Mouse (Mus musculus) lung, embryonic 14.5 days (tissue): ENCODE data around the gene Smndc1. TPM values are rescaled to one million over a fixed set of nuclear protein-coding genes. Genes with fewer than 3 reads are reported as not detected.

Experiments used
- ATAC-seq: fragments of 200-750 bp; cut with Nextera tagmentation; 2 replicates; pipeline ENCODE4 v1.8.0; 2017; ENCODE audit warnings: mild to moderate bottlenecking, moderate TSS enrichment, moderate library complexity; ENCODE audit not compliant: insufficient read depth
- DNase-seq: peaks from one replicate; pipeline ENCODE4 v3.0.0-alpha.2; 2015
- H3K27ac ChIP-seq: fragments of 300-500 bp; sonication (generic); 2 replicates; pipeline ENCODE4 v1.5.1; 2014; ENCODE audit warnings: low read depth, mild to moderate bottlenecking, moderate library complexity
- H3K27me3 ChIP-seq: fragments of 300-500 bp; sonication (generic); 2 replicates; pipeline ENCODE4 v1.6.1; 2014; ENCODE audit warnings: low read length, control low read depth; ENCODE audit not compliant: insufficient read depth
- H3K36me3 ChIP-seq: fragments of 300-500 bp; sonication (generic); 2 replicates; pipeline ENCODE4 v1.6.1; 2014; ENCODE audit warnings: control low read depth; ENCODE audit not compliant: insufficient read depth
- H3K4me1 ChIP-seq: fragments of 300-500 bp; sonication (generic); 2 replicates; pipeline ENCODE4 v1.6.1; 2014; ENCODE audit warnings: antibody characterized with exemption, control low read depth; ENCODE audit not compliant: insufficient read depth
- H3K4me2 ChIP-seq: fragments of 300-500 bp; sonication (generic); 2 replicates; pipeline ENCODE4 v1.6.1; 2014; ENCODE audit warnings: mild to moderate bottlenecking
- H3K4me3 ChIP-seq: fragments of 300-500 bp; sonication (generic); 2 replicates; pipeline ENCODE4 v1.5.1; 2014; ENCODE audit warnings: low read depth, low read length
- H3K9ac ChIP-seq: fragments of 300-500 bp; sonication (generic); 2 replicates; pipeline ENCODE4 v1.6.1; 2014
- H3K9me3 ChIP-seq: fragments of 300-500 bp; sonication (generic); 2 replicates; pipeline ENCODE4 v1.6.1; 2016; ENCODE audit warnings: low read depth, low read length, control low read depth
- CTCF ChIP-seq: IDR thresholded peaks from 2 replicates; pipeline ENCODE4 v1.5.1; 2016; ENCODE audit warnings: antibody characterized with exemption, low read depth
- WGBS: fragments of 180-500 bp; shearing (Covaris S2); extraction: QIAGEN DNeasy Blood & Tissue Kit; methylation state at CpG from one replicate; pipeline ENCODE4 v1.1.7; 2014; 5-methylcytosine and 5-hydroxymethylcytosine counted together
- polyA plus RNA-seq: library from polyadenylated mRNA; unstranded; fragments of >200 nt; fragmentation: Nextera tagmentation; extraction: Ambion mirVana; gene quantifications from 2 replicates; pipeline ENCODE4 v1.2.1, GENCODE M21; 2014

The Smndc1 gene
- polyA plus RNA-seq, 1 experiment from 2014 or later = 45.8 TPM

- ATAC-seq (no peak), DNase-seq (no peak)
- H3K36me3 ChIP-seq = peaks cover 11% of the 10 kb centered on the region; the same call in 1 of the 2 replicates
- H3K27ac ChIP-seq = no peak overlapping the region
- WGBS = 18% methylated on average over 6 of the region's 6 CpGs
- TF ChIP-seq CTCF = no peak
- no peak overlapping the region for H3K4me3 ChIP-seq
- no peaks in the 10 kb centered on the region for H3K27me3 ChIP-seq
- no peaks in the 10 kb centered on the region for H3K9me3 ChIP-seq
- no peaks in the 10 kb centered on the region for H3K4me1 ChIP-seq
- H3K9ac ChIP-seq = no peak overlapping the region
- no peak overlapping the region for H3K4me2 ChIP-seq
These were observed 50.0 kb downstream of the Smndc1 start for GRCm38 (mm10) chr19:53340423-53340822.

- H3K4me3 ChIP-seq = no peak overlapping the region
- H3K36me3 ChIP-seq = peaks cover 30% of the 10 kb centered on the region
- H3K27ac ChIP-seq = no peak overlapping the region
- 85% methylated on average over 9 of the region's 9 CpGs for WGBS
- DNase-seq (no peak), ATAC-seq (no peak)
- H3K9ac ChIP-seq = no peak overlapping the region
- no peaks in the 10 kb centered on the region for H3K27me3 ChIP-seq
- H3K4me1 ChIP-seq = no peaks in the 10 kb centered on the region
- H3K9me3 ChIP-seq = no peaks in the 10 kb centered on the region
- H3K4me2 ChIP-seq = no peak overlapping the region
- TF ChIP-seq CTCF = no peak
These were observed 55.1 kb downstream of the Smndc1 start for GRCm38 (mm10) chr19:53335241-53335640.

GRCm38 (mm10) chr19:53333730-53334129 lies 56.6 kb downstream of the Smndc1 start:
- no peak overlapping the region for H3K27ac ChIP-seq
- H3K36me3 ChIP-seq = peaks cover 28% of the 10 kb centered on the region
- H3K9me3 ChIP-seq = no peaks in the 10 kb centered on the region
- no peak for TF ChIP-seq CTCF
- H3K27me3 ChIP-seq = no peaks in the 10 kb centered on the region
- H3K4me3 ChIP-seq = no peak overlapping the region
- no peak overlapping the region for H3K4me2 ChIP-seq
- ATAC-seq = no peak
- 85% methylated on average over 6 of the region's 6 CpGs for WGBS
- no peaks in the 10 kb centered on the region for H3K4me1 ChIP-seq
- DNase-seq = no peak
- no peak overlapping the region for H3K9ac ChIP-seq

- Histone ChIP-seq H3K27me3 (no peaks in the 10 kb centered on the region), H3K9ac (no peak overlapping the region), H3K4me1 (no peaks in the 10 kb centered on the region), H3K4me3 (no peak overlapping the region), H3K9me3 (no peaks in the 10 kb centered on the region), H3K27ac (peak overlapping the region; percentile 12; the same call in 1 of the 2 replicates), H3K36me3 (peaks cover 19% of the 10 kb centered on the region), H3K4me2 (no peak overlapping the region)
- ATAC-seq (no peak), DNase-seq (no peak)
- 93% methylated on average over 21 of the region's 21 CpGs for WGBS
- TF ChIP-seq CTCF = no peak
These were observed 58.4 kb downstream of the Smndc1 start for GRCm38 (mm10) chr19:53331882-53332500.

GRCm38 (mm10) chr19:53329992-53330381 lies 60.4 kb downstream of the Smndc1 start:
- Histone ChIP-seq H3K4me1 (peaks cover 11% of the 10 kb centered on the region), H3K4me3 (peak overlapping the region; percentile 91), H3K36me3 (peaks cover 19% of the 10 kb centered on the region), H3K4me2 (peak overlapping the region; percentile 96), H3K27me3 (no peaks in the 10 kb centered on the region), H3K27ac (peak overlapping the region; percentile 77; the same call in 1 of the 2 replicates), H3K9me3 (no peaks in the 10 kb centered on the region), H3K9ac (peak overlapping the region; percentile 66)
- ATAC-seq = peak; percentile 84
- TF ChIP-seq CTCF = no peak
- DNase-seq = peak; percentile 89
- 0% methylated on average over 28 of the region's 29 CpGs for WGBS

Other genes with a start within 250 kb of the Smndc1 start
- 36.7 and 38.3 TPM in 2 replicates for gene Mxi1, start 80.1 kb downstream of the Smndc1 start, polyA plus RNA-seq
- gene Gm10197, start 18.8 kb downstream of the Smndc1 start, polyA plus RNA-seq = 4.8 and 5.8 TPM in 2 replicates
- gene Dusp5, start 138.5 kb upstream of the Smndc1 start, polyA plus RNA-seq = 7.3 and 8.9 TPM in 2 replicates
- 389 and 445 TPM in 2 replicates for gene Nutf2-ps1, start 198.5 kb upstream of the Smndc1 start, polyA plus RNA-seq
- gene Smc3, start 209.8 kb upstream of the Smndc1 start, polyA plus RNA-seq = 75.0 and 76.1 TPM in 2 replicates